Mouse (Mus musculus): ENCODE measurements around the gene Pogz. TPM values are rescaled to one million over a fixed set of nuclear protein-coding genes. Genes with fewer than 3 reads are reported as not detected.

Gene Pogz
- polyA plus RNA-seq, 1 experiment = 16.8 TPM

DNA sequence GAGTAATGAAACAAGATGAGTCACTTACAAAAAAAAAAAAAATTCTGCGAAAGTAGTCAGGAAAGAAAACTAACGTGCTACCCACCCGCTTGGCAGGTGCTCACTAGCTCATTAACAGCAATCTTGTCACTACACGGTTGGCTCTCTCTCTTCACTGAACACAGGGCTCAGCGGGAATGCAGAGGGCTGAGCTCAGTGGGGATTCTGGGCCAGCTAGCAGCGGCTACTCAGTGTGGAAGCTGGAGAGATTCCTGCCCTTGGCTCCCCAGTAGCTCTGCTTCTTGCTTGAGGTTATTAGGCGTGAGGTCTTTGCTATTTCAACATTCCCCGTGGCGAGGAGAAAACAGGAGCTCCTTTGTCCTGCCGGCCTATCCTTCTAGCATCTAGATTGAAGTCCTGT lies 33.2 kb upstream of the Pogz start:
- Histone ChIP-seq H3K4me1 (ENCODE audit: control insufficient read depth, insufficient read depth, low read length) (no peaks in the 10 kb centered on the region), H3K4me3 (replicated peaks; ENCODE audit: control insufficient read depth, low read depth, low read length) (no peak overlapping the region), H3K27ac (ENCODE audit: control insufficient read depth, insufficient read depth, low read depth, low read length, poor library complexity) (no peak overlapping the region)
- WGBS = 46% methylated on average over 10 of the region's 10 CpGs
- TF ChIP-seq POLR2A (IDR thresholded peaks at IDR 0.05; ENCODE audit: borderline replicate concordance, control insufficient read depth, low read depth, low read length) (no peak), CTCF (IDR thresholded peaks at IDR 0.05; ENCODE audit: control insufficient read depth, insufficient read depth, low read length) (no peak)

DNA sequence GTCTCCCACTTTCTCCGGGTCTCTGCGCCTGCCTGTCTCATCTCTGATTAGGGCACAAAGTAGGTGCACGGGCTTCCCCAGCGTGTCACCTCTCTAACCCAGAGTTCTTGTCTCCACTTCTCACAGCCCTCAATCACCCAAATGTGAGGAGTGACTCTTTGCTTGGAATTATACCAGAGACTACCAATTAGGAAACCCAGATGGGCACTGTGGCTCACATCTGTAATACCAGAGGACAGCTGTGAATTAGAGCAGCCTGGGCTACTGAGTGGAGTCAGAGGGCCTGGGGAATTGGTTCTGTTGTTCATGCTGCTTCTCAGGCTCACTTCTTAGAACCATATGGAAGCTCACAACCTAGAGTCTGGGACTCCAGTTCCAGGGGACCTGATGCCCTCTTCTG lies 32.4 kb upstream of the Pogz start:
- no peak overlapping the region for H3K4me3 ChIP-seq (replicated peaks; ENCODE audit: control insufficient read depth, low read depth, low read length)
- WGBS = 88% methylated on average over 4 of the region's 4 CpGs
- H3K4me1 ChIP-seq (ENCODE audit: control insufficient read depth, insufficient read depth, low read length) = no peaks in the 10 kb centered on the region
- H3K27ac ChIP-seq (ENCODE audit: control insufficient read depth, insufficient read depth, low read depth, low read length, poor library complexity) = no peak overlapping the region
- TF ChIP-seq CTCF (IDR thresholded peaks at IDR 0.05; ENCODE audit: control insufficient read depth, insufficient read depth, low read length) = no peak
- no peak for TF ChIP-seq POLR2A (IDR thresholded peaks at IDR 0.05; ENCODE audit: borderline replicate concordance, control insufficient read depth, low read depth, low read length)

DNA sequence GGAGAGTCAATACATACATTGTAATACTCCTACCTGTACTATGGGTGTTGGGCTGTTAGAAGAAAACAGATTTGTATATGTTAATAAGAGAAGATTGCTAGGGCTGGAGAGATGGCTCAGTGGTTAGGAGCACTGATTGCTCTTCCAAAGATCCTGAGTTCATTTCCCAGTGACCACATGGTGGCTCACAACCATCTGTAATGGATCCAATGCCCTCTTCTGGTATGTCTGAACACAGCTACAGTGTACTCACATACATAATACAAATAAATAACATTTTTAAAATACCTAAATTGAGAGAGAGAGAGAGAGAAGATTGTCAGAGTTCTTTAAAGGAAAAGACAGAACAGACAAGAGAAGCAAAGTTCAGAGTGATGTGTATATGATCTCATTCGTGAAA lies 29.1 kb upstream of the Pogz start:
- WGBS = 67% methylated on average over 1 of the region's 1 CpGs
- no peak overlapping the region for H3K4me3 ChIP-seq (replicated peaks; ENCODE audit: control insufficient read depth, low read depth, low read length)
- no peak overlapping the region for H3K27ac ChIP-seq (ENCODE audit: control insufficient read depth, insufficient read depth, low read depth, low read length, poor library complexity)
- TF ChIP-seq POLR2A (IDR thresholded peaks at IDR 0.05; ENCODE audit: borderline replicate concordance, control insufficient read depth, low read depth, low read length) = no peak
- TF ChIP-seq CTCF (IDR thresholded peaks at IDR 0.05; ENCODE audit: control insufficient read depth, insufficient read depth, low read length) = no peak
- no peaks in the 10 kb centered on the region for H3K4me1 ChIP-seq (ENCODE audit: control insufficient read depth, insufficient read depth, low read length)

DNA sequence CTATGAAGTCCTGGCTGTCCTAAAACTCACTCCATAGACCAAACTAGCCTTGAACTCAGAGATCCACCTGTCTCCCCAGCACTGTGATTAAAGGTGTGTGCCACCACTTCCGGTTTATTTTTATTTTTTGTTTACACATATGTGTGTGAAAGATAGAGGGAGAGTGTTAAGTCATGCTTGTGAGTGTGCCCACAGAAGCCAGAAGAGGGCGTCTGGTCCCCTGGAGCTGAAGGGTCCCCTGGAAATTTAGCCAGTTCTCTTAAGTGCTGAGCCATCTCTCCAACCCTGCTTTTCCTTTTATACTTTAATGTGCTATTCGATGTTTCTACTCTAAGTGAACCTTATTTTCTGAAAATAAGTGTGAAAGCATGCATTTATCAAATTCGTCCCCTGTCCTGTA lies 25.7 kb upstream of the Pogz start:
- Histone ChIP-seq H3K27ac (ENCODE audit: control insufficient read depth, insufficient read depth, low read depth, low read length, poor library complexity) (no peak overlapping the region), H3K4me1 (ENCODE audit: control insufficient read depth, insufficient read depth, low read length) (no peaks in the 10 kb centered on the region; the same call in 1 of the 2 replicates), H3K4me3 (replicated peaks; ENCODE audit: control insufficient read depth, low read depth, low read length) (no peak overlapping the region)
- 19% methylated on average over 4 of the region's 4 CpGs for WGBS
- no peak for TF ChIP-seq POLR2A (IDR thresholded peaks at IDR 0.05; ENCODE audit: borderline replicate concordance, control insufficient read depth, low read depth, low read length)
- peak; percentile 21; the same call in 1 of the 2 replicates for TF ChIP-seq CTCF (IDR thresholded peaks at IDR 0.05; ENCODE audit: control insufficient read depth, insufficient read depth, low read length)

DNA sequence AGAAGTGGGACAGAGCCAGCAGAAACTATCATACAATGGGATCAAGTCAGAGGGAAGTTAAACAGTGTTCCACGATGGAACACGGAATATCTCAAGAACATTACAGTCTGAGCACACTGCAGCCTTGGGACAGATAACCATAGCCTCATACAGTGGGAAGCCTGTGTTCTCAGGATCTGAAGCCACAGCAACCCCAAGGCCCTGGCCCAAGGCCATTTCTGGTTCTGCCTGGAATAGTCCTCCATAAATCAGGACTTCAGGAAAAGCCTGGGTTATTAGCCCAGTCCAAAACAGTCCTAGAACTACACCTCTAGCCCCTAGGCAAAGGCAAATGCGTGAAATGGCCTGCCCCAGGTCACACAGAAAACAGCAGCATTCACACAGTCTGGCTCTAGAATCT lies 23.7 kb upstream of the Pogz start:
- H3K27ac ChIP-seq (ENCODE audit: control insufficient read depth, insufficient read depth, low read depth, low read length, poor library complexity) = no peak overlapping the region
- H3K4me1 ChIP-seq (ENCODE audit: control insufficient read depth, insufficient read depth, low read length) = no peaks in the 10 kb centered on the region; the same call in 1 of the 2 replicates
- no peak overlapping the region for H3K4me3 ChIP-seq (replicated peaks; ENCODE audit: control insufficient read depth, low read depth, low read length)
- TF ChIP-seq POLR2A (IDR thresholded peaks at IDR 0.05; ENCODE audit: borderline replicate concordance, control insufficient read depth, low read depth, low read length) (no peak), CTCF (IDR thresholded peaks at IDR 0.05; ENCODE audit: control insufficient read depth, insufficient read depth, low read length) (no peak)
- WGBS = 79% methylated on average over 3 of the region's 3 CpGs

DNA sequence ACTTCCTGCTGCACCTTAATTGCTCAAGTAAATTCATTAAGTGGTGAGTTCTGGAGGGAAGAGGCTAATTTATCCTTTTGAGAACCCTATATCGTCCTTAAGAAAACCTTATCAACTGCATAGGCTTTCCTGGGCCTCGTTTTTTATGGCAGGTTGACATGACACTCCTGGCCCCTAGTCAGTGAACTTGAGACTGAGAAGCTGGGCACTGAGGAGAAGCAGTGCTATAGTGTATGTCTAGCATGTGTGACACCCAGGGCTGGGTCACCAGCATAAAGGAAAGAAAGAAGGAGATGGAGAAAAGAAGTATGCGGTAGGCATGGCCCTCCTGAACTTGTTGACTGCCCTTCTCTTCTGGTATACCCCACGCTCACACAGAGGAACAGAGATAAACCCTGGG lies 23.3 kb upstream of the Pogz start:
- 71% methylated on average over 4 of the region's 4 CpGs for WGBS
- Histone ChIP-seq H3K4me1 (ENCODE audit: control insufficient read depth, insufficient read depth, low read length) (no peaks in the 10 kb centered on the region; the same call in 1 of the 2 replicates), H3K27ac (ENCODE audit: control insufficient read depth, insufficient read depth, low read depth, low read length, poor library complexity) (no peak overlapping the region), H3K4me3 (replicated peaks; ENCODE audit: control insufficient read depth, low read depth, low read length) (no peak overlapping the region)
- TF ChIP-seq POLR2A (IDR thresholded peaks at IDR 0.05; ENCODE audit: borderline replicate concordance, control insufficient read depth, low read depth, low read length) = no peak
- no peak for TF ChIP-seq CTCF (IDR thresholded peaks at IDR 0.05; ENCODE audit: control insufficient read depth, insufficient read depth, low read length)

DNA sequence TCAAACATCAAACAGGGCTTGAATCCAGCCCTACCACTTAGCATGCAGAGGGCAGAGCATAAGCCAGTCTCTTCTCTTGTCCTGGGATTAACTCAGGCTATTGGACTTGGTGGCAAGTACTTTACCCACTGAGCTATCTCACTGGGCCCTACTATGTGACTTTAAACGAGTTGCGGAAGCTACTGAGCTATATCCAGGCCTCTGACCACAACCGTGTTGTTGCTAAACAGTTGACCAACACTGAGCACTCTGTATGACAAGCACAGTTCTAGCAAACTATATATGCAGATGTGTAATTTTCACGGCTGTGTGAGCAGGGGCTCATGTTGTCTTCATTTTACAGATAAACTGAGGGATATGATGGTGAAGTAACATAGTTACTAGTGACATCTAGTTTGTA lies 22.7 kb upstream of the Pogz start:
- Histone ChIP-seq H3K4me3 (replicated peaks; ENCODE audit: control insufficient read depth, low read depth, low read length) (no peak overlapping the region), H3K4me1 (ENCODE audit: control insufficient read depth, insufficient read depth, low read length) (no peaks in the 10 kb centered on the region; the same call in 1 of the 2 replicates), H3K27ac (ENCODE audit: control insufficient read depth, insufficient read depth, low read depth, low read length, poor library complexity) (no peak overlapping the region)
- TF ChIP-seq POLR2A (IDR thresholded peaks at IDR 0.05; ENCODE audit: borderline replicate concordance, control insufficient read depth, low read depth, low read length) (no peak), CTCF (IDR thresholded peaks at IDR 0.05; ENCODE audit: control insufficient read depth, insufficient read depth, low read length) (no peak)
- WGBS = 57% methylated on average over 4 of the region's 4 CpGs

DNA sequence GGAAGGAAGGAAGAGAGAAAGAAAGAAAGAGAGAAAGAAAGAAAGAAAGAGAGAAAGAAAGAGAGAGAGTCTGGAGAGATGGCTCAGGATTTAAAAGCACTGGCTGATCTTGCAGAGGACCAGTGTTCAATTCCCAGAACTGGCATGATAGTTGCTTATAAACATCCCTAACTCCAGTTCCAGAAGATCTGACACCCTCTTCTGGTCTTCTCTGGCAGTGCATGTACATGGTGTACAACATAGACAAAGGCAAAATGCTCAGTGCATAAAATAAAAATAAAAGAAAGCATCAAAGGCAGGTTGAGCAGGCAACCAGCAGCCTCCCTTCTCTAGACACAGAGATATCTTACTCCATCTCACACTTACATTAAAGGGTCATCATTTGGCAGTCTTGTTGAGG lies 21.8 kb upstream of the Pogz start:
- no peak overlapping the region for H3K4me3 ChIP-seq (replicated peaks; ENCODE audit: control insufficient read depth, low read depth, low read length)
- H3K4me1 ChIP-seq (ENCODE audit: control insufficient read depth, insufficient read depth, low read length) = no peaks in the 10 kb centered on the region; the same call in 1 of the 2 replicates
- TF ChIP-seq CTCF (IDR thresholded peaks at IDR 0.05; ENCODE audit: control insufficient read depth, insufficient read depth, low read length) (no peak), POLR2A (IDR thresholded peaks at IDR 0.05; ENCODE audit: borderline replicate concordance, control insufficient read depth, low read depth, low read length) (no peak)

DNA sequence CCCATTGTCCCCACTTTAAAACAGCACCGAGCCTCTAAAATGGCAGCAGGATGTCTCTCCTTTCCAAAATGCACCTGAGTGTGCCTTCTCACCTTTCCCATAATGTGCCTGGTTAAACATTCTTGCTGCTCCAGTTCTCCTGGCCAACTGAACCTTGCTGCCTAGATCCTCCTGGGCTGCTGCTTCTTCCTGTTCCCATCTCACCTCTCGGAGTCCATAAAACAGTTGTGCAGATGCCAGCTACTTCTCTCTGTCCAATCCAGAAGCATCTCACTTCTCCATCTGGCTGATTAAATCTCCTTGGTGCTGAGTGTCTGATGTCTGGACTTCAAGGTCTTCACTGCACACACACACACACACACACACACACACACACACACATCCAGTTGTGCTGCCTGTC lies 19.6 kb upstream of the Pogz start:
- TF ChIP-seq CTCF (IDR thresholded peaks at IDR 0.05; ENCODE audit: control insufficient read depth, insufficient read depth, low read length) = no peak
- no peak for TF ChIP-seq POLR2A (IDR thresholded peaks at IDR 0.05; ENCODE audit: borderline replicate concordance, control insufficient read depth, low read depth, low read length)
- H3K27ac ChIP-seq (ENCODE audit: control insufficient read depth, insufficient read depth, low read depth, low read length, poor library complexity) = no peak overlapping the region
- H3K4me1 ChIP-seq (ENCODE audit: control insufficient read depth, insufficient read depth, low read length) = no peaks in the 10 kb centered on the region; the same call in 1 of the 2 replicates
- 80% methylated on average over 2 of the region's 2 CpGs for WGBS
- H3K4me3 ChIP-seq (replicated peaks; ENCODE audit: control insufficient read depth, low read depth, low read length) = no peak overlapping the region

More for the DNA sequence above, 21.8 kb upstream of the Pogz start:
- no peak overlapping the region for H3K27ac ChIP-seq (ENCODE audit: control insufficient read depth, insufficient read depth, low read depth, low read length, poor library complexity)
